Mouse (Mus musculus): ENCODE results near the gene Cramp1l. TPM values are rescaled to one million over a fixed set of nuclear protein-coding genes. Genes with fewer than 3 reads are reported as not detected.
"Not testable (repeated sequence)": the region's sequence is repeated elsewhere in the genome, so short reads cannot be mapped to it uniquely, and the experiment has no call there.

Gene Cramp1l
- polyA plus RNA-seq, 1 experiment from 2014 or later: 6.7 TPM

- peak overlapping the region; percentile 82 for H3K4me3 ChIP-seq (ENCODE audit: inconsistent target)
- peak overlapping the region; percentile 43; the same call in 1 of the 2 replicates for H3K27ac ChIP-seq
- whole genome bisulfite sequencing (ENCODE audit: missing documents): under 1% methylated on average over 79 of the region's 81 CpGs
- 0 out of 2 replicates have a peak, but pooled peaks cover 4% of the 10 kb centered on the region for H3K36me3 ChIP-seq (ENCODE audit: inconsistent target)
- peaks cover 63% of the 10 kb centered on the region for H3K79me2 ChIP-seq (ENCODE audit: inconsistent target)
Measured at GRCm38 (mm10) chr17:25013606-25014501, 1.7 kb downstream of the Cramp1l start.

GRCm38 (mm10) chr17:25007480-25007879, 8.1 kb downstream of the Cramp1l start:
- Histone ChIP-seq H3K4me3 (ENCODE audit: inconsistent target) (no peak overlapping the region), H3K27ac (no peak overlapping the region), H3K79me2 (ENCODE audit: inconsistent target) (peaks cover 99% of the 10 kb centered on the region), H3K36me3 (ENCODE audit: inconsistent target) (peaks cover 17% of the 10 kb centered on the region; the same call in 1 of the 2 replicates)

- no peak overlapping the region for H3K27ac ChIP-seq
- WGBS (ENCODE audit: missing documents): 94% methylated on average over 3 of the region's 3 CpGs
- no peak overlapping the region for H3K4me3 ChIP-seq (ENCODE audit: inconsistent target)
- H3K36me3 ChIP-seq (ENCODE audit: inconsistent target): peaks cover 21% of the 10 kb centered on the region; the same call in 1 of the 2 replicates
- peaks cover 83% of the 10 kb centered on the region for H3K79me2 ChIP-seq (ENCODE audit: inconsistent target)
Measured at GRCm38 (mm10) chr17:25005102-25005501, 10.5 kb downstream of the Cramp1l start.

GRCm38 (mm10) chr17:24994721-24995120, 20.9 kb downstream of the Cramp1l start:
- peaks cover 92% of the 10 kb centered on the region for H3K36me3 ChIP-seq (ENCODE audit: inconsistent target)
- H3K79me2 ChIP-seq (ENCODE audit: inconsistent target): peaks cover 3% of the 10 kb centered on the region; the same call in 1 of the 2 replicates
- H3K27ac ChIP-seq: no peak overlapping the region
- WGBS (ENCODE audit: missing documents): 92% methylated on average over 6 of the region's 6 CpGs
- H3K4me3 ChIP-seq (ENCODE audit: inconsistent target): no peak overlapping the region

GRCm38 (mm10) chr17:24987221-24987620, 28.4 kb downstream of the Cramp1l start:
- Histone ChIP-seq H3K4me3 (ENCODE audit: inconsistent target) (no peak overlapping the region), H3K36me3 (ENCODE audit: inconsistent target) (peaks cover 98% of the 10 kb centered on the region)

GRCm38 (mm10) chr17:24960852-24961715, 54.5 kb downstream of the Cramp1l start:
- Histone ChIP-seq H3K79me2 (ENCODE audit: inconsistent target) (peaks cover 40% of the 10 kb centered on the region), H3K36me3 (ENCODE audit: inconsistent target) (peaks cover 23% of the 10 kb centered on the region), H3K4me3 (ENCODE audit: inconsistent target) (peak overlapping the region; percentile 28), H3K27ac (no peak overlapping the region)
- WGBS (ENCODE audit: missing documents): 15% methylated on average over 21 of the region's 21 CpGs

More at GRCm38 (mm10) chr17:24987221-24987620, 28.4 kb downstream of the Cramp1l start:
- Histone ChIP-seq H3K79me2 (ENCODE audit: inconsistent target) (no peaks in the 10 kb centered on the region), H3K27ac (no peak overlapping the region)
- 95% methylated on average over 6 of the region's 6 CpGs for WGBS (ENCODE audit: missing documents)

- Histone ChIP-seq H3K79me2 (ENCODE audit: inconsistent target) (peaks cover 48% of the 10 kb centered on the region), H3K36me3 (ENCODE audit: inconsistent target) (peaks cover 19% of the 10 kb centered on the region), H3K4me3 (ENCODE audit: inconsistent target) (peak within 1 kb of the TSS; percentile 84), H3K27ac (peak within 1 kb of the TSS; percentile 48)
- 2% methylated on average over 59 of the region's 59 CpGs for WGBS (ENCODE audit: missing documents)
Measured at GRCm38 (mm10) chr17:24960135-24960851, 55.3 kb downstream of the Cramp1l start, which contains the start of gene Jpt2. Gene Jpt2, minus strand, starts transcription at chr17:24960689.

- WGBS (ENCODE audit: missing documents): 73% methylated on average over 8 of the region's 8 CpGs
Measured at GRCm38 (mm10) chr17:24959371-24959770, 56.2 kb downstream of the Cramp1l start.

GRCm38 (mm10) chr17:24953291-24953690, 62.3 kb downstream of the Cramp1l start:
- Histone ChIP-seq H3K27ac (no peak overlapping the region), H3K79me2 (ENCODE audit: inconsistent target) (peaks cover 81% of the 10 kb centered on the region), H3K4me3 (ENCODE audit: inconsistent target) (no peak overlapping the region), H3K36me3 (ENCODE audit: inconsistent target) (peaks cover 12% of the 10 kb centered on the region; the same call in 1 of the 2 replicates)
- 96% methylated on average over 2 of the region's 2 CpGs for WGBS (ENCODE audit: missing documents)

More at GRCm38 (mm10) chr17:24959371-24959770, 56.2 kb downstream of the Cramp1l start:
- peaks cover 14% of the 10 kb centered on the region for H3K36me3 ChIP-seq (ENCODE audit: inconsistent target)
- peak overlapping the region; percentile 48 for H3K27ac ChIP-seq
- H3K79me2 ChIP-seq (ENCODE audit: inconsistent target): peaks cover 57% of the 10 kb centered on the region
- peak overlapping the region; percentile 84 for H3K4me3 ChIP-seq (ENCODE audit: inconsistent target)

- Histone ChIP-seq H3K27ac (no peak overlapping the region), H3K79me2 (ENCODE audit: inconsistent target) (peaks cover 55% of the 10 kb centered on the region), H3K36me3 (ENCODE audit: inconsistent target) (peaks cover 23% of the 10 kb centered on the region; the same call in 1 of the 2 replicates), H3K4me3 (ENCODE audit: inconsistent target) (no peak overlapping the region)
- WGBS (ENCODE audit: missing documents): 91% methylated on average over 2 of the region's 2 CpGs
Measured at GRCm38 (mm10) chr17:24950671-24951070, 64.9 kb downstream of the Cramp1l start.

GRCm38 (mm10) chr17:24948204-24948603, 67.4 kb downstream of the Cramp1l start:
- WGBS (ENCODE audit: missing documents): 94% methylated on average over 5 of the region's 5 CpGs
- no peak overlapping the region for H3K4me3 ChIP-seq (ENCODE audit: inconsistent target)
- peaks cover 20% of the 10 kb centered on the region; the same call in 1 of the 2 replicates for H3K36me3 ChIP-seq (ENCODE audit: inconsistent target)
- H3K79me2 ChIP-seq (ENCODE audit: inconsistent target): peaks cover 30% of the 10 kb centered on the region; the same call in 1 of the 2 replicates
- H3K27ac ChIP-seq: no peak overlapping the region

- WGBS (ENCODE audit: missing documents): 79% methylated on average over 1 of the region's 1 CpGs
- peaks cover 19% of the 10 kb centered on the region; the same call in 1 of the 2 replicates for H3K36me3 ChIP-seq (ENCODE audit: inconsistent target)
- not testable (repeated sequence) for H3K4me3 ChIP-seq (ENCODE audit: inconsistent target); H3K79me2 ChIP-seq (ENCODE audit: inconsistent target); H3K27ac ChIP-seq
Measured at GRCm38 (mm10) chr17:24943589-24943988, 72.0 kb downstream of the Cramp1l start.

- Histone ChIP-seq H3K36me3 (ENCODE audit: inconsistent target) (peaks cover 13% of the 10 kb centered on the region; the same call in 1 of the 2 replicates), H3K4me3 (ENCODE audit: inconsistent target) (no peak overlapping the region), H3K27ac (no peak overlapping the region), H3K79me2 (ENCODE audit: inconsistent target) (no peaks in the 10 kb centered on the region)
- WGBS (ENCODE audit: missing documents): 89% methylated on average over 7 of the region's 7 CpGs
Measured at GRCm38 (mm10) chr17:24943036-24943435, 72.6 kb downstream of the Cramp1l start.

GRCm38 (mm10) chr17:24942453-24942852, 73.1 kb downstream of the Cramp1l start:
- H3K4me3 ChIP-seq (ENCODE audit: inconsistent target); H3K27ac ChIP-seq; H3K79me2 ChIP-seq (ENCODE audit: inconsistent target); H3K36me3 ChIP-seq (ENCODE audit: inconsistent target): not testable (repeated sequence)
- 5% methylated on average over 2 of the region's 2 CpGs for WGBS (ENCODE audit: missing documents)
